Mouse (Mus musculus): ENCODE data around the gene Tnnt1.

Tnnt1 gene

DNA sequence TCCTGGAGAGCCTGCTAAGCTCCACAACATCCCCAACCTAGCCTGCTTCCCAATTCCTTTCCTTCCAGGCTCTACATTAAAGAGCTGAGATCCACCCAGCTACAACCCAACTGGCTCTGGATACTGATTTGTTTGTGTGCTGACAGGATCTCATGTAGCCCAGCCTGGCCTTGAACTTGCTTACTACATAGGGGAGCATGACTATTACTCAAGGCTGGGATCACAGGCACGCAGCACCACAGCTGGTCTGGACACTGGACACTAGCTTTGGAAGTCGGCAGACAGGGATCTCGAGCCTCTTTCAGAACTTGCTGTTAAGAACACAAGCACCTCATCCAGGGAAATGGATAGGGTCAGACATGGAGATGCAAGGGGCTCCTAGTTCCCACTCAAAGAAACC is 19.7 kb downstream of the Tnnt1 start:
- no peak for DNase-seq

DNA sequence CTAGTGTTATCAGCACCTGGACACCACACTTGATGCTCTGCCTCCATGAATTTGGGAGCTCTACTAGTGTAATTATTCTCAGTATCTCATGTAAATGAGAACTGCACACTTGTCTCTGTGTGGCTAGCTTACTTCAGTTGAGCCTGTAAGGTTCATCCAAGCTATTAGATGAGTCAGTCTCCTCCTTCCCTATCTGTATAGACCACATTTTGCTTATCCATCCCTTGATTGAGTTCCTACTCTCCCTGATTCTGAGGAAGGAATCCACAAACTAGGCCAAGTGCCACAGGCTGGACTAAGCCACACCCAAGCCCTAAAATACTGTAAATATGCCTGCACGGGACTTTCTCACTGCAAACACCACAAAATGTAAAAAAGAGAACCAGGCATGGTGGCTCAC is 22.2 kb downstream of the Tnnt1 start:
- DNase-seq: no peak

DNA sequence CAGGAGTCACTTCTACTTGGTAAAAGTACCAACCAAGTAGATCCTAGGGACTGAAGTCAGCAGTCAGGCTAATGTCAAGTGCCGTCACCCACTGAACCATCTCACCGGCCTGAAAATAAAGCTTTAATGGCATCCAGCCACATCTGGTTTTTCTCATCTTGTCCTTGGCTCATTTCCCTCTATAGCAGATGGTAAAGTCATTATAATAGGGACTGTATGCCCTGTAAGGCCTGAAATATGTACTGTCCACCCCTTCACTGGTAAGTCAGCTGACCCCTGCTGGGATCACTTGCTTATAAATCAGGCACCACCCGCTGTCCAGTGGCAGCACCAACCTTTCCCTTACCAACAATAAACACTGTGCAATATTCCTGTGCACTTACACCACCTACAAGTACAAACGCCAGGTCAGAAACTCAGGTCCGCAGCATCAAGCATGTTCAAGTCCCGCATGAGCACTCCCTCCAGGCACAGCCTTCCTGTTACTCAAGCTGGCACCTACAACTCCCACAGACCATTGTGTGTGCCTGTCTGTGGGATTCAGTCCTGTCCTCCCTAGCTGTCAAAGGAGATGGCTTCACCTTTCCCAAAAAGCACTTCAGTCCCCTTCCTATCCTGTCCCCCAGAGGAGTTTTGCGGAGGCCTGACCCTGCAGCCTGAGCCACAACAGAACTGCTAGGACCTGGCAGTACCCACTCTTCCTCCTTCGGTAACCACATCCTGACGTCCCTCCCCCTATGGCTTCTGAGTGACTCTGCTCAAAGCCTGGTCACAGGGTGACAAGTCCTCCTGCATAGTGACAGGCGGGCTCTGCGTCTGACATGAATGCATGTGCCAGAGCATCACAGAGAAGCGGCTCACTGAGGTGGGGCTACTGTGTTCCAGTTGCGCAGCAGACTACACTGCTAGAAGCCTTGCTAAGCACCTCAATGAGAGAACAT is 23.6 kb downstream of the Tnnt1 start:
- DNase-seq: no peak

DNA sequence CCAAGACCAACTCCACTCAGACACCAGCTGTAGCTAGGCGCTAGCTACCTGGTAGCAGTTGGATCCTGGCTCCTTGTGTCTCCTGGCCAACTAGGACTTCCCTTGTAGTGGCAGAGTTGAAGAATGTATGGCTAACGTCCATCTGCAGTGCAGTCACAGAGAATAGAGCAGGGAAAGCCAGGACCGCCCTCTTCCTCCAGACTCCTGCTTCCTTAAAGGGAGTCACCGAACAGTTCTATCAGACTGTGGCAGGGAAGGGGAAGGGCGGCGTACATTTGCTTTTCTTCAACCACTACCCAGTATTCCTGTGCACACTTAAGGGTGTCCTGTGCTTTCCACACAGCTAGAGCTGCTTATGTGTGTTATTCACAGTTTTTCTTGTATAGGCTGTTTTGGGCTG is 24.9 kb downstream of the Tnnt1 start:
- peak; percentile 51 to 57 for DNase-seq

DNA sequence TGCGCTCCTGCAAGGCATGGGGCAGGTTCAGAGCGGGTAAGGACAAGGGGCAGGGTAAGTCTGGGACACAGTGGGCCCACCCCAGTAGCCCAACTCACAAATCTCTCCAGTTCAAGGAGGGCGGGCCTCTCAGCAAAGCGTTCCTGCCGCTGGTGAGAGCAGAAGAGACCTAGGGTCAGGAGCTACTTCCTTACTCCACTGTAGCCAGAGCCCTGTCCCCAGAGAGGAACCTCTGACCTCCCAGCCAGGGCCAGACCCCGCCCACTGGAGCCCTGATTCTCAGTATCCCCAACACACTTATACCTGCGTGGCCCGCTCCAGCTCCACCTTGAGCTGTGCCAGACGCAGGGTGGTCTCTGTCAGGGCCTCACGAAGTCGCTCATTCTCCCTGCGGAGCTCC is 33.9 kb downstream of the Tnnt1 start:
- no peak for DNase-seq

DNA sequence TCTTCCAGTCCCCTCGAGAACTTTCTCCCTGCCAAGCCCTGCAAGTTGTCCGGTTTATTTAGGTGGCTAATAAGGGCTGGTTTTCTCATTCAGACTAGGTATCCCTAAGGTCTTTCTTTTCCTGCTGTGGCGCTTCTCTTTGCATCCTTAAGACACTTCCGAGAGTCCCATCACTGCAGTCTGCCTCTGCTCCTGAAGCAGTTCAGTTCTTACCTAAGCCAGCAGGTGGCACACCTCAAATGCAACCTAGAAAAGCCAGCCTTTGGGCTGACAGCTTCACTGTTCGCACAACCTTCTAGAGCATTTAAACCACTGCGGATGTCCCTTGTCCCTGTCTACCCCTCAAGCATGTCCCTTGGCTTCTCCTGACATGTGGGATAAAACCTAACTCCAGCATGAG is 36.5 kb downstream of the Tnnt1 start:
- DNase-seq: peak in 1 of 2 experiments; percentile 63

DNA sequence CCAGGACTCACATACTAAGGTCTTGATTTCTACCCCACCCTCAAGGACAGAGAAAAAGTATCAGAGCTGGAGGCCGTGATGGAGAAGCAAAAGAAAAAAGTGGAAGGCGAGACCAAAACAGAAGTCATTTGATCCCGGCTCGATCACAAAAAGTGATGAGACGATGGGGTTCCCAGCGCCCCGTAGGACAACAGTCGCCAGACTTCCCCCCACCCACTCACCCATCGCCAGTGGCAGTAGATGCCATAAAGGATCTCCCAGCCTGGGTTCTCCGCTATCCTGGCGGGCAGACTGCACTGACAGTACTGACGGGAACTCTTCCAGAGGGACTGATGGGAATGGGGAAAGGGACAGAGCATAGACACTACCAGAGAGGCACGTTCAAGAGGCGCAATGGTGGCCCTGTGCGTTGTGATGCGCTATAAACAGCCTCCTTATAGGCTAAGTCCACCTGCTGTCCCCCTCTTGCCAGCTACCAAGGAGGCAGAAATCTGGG is 37.3 kb downstream of the Tnnt1 start:
- DNase-seq: no peak

DNA sequence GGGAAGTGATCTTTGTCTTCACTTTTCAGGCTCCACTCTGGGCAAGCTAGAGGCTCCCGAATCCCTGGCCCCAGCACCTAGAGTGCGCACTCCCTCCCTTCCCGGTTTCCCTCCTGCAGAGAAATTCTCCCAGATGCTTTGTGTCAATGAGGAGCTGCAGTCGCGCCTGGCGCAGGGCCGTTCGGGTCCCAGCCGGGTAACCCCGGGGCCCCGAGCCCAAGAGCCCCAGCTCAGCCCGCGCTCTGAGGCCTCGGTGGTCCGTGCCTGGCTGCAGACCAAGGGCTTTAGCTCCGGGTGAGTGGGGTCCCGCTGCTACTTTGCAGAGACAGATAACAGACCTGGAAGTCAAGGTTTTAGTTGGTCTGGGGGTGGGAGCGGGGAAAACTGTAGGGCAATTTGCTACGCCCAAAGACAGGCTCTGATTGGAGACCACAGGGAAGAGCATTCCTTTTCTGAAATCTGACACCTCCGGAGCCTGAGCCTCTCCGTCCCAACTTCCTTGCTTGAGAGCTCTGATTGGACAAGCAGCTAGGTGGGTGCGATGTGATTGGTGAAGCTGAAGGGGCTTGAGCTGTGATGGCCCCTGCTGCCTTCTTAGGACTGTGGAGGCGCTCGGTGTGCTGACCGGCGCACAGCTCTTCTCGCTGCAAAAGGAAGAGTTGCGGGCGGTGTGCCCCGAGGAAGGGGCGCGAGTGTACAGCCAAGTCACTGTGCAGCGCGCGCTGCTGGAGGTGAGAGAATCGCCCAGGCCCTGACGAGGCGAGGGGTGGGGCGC is 38.0 kb downstream of the Tnnt1 start:
- DNase-seq: peak; percentile 83 to 91

DNA sequence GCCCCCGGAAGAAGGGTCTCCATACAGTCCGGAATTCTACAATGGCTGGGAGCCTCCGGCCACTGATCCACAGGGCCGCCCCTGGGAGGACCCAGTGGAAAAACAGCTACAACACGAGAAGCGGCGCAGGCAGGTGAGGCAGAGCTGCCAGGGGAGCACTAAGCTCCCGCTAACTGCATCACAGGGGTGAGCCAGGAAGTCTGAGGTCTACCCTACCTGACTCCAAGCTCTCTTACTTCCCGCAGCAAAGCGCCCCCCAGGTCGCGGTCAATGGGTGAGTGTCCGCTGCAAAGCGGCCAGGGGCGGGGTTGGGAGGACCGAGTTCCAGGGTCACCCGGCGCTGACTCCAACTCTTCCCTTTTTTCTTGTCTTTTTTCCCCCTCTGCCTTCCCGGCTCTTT is 42.2 kb downstream of the Tnnt1 start:
- no peak for DNase-seq

DNA sequence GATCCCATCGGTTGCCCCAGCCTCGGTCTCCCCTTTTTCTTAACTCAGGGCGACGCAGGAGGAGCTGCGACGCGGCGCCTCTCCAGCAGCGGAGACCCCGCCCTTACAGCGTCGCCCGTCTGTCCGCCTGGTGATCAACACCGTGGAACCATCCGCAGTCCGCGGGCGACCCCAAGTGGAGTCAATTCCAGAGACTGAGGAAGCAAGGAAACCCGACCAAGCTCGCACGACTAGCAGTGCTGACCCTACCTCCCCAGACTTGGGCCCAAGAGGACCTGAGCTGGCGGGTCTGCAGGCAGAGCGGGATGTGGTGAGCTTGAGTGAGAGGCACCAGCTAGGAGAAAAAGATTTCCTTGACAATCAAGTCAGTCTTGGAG is 45.0 kb downstream of the Tnnt1 start:
- DNase-seq: peak; percentile 87 to 89

DNA sequence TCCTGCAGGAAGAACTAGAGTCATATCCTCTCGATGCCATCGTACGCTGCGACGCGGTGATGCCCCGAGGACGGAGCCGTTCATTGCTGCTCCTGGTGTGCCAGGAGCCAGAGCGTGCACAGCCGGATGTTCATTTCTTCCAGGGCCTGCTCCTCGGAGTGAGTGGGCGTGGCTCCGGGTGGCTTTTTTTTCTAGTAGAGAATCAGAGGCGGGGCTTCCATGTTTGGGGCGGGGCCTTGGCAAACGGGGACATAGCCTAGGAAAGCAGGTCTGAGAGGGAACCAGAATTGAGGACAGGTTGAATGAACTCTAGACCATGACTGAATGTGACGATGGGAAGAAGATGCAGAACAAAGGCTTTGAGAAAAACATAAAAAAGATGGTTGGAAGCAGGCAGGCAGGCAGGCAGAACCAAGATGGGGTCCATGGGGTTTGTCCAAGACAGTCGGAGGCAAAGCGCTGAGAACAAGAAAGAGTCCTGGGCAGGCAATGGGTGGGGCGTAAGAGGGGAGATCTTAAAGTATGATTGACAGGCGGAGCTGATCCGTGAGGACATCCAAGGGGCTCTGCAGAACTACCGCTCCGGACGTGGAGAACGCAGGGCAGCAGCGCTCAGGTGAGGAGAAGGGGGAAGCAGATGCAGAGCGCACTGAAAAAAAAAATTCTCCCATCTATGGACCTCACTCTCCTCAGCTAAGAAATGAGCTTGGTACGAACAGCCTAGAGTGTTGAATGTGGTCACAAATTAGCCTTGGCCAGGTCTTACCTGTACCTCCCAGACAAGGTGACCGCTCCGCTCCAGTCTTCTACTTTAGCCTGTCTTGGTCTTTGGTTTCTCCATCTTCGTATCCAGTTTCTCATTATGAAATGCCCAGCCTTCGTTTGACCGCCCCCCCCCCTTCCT is 45.7 kb downstream of the Tnnt1 start:
- peak; percentile 80 to 84 for DNase-seq

DNA sequence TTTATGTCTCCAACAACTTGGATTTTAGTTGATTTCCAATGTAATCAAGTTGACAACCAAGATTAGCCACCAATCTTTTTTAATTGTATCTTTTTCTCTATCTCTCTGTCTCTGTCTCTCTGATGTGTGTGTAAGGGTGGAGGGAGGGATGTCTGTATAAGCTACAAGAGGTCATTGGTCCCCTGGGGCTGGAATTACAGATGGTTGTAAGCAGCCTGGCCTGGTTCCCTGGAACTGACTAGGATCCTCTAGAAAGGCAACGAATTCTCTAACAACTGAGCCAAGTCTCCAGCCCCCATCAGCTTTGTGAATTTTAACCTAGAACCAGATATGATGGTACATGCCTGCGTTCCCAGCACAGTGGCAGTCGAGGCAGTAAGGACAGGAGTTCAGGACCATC is 48.4 kb downstream of the Tnnt1 start:
- no peak for DNase-seq

DNA sequence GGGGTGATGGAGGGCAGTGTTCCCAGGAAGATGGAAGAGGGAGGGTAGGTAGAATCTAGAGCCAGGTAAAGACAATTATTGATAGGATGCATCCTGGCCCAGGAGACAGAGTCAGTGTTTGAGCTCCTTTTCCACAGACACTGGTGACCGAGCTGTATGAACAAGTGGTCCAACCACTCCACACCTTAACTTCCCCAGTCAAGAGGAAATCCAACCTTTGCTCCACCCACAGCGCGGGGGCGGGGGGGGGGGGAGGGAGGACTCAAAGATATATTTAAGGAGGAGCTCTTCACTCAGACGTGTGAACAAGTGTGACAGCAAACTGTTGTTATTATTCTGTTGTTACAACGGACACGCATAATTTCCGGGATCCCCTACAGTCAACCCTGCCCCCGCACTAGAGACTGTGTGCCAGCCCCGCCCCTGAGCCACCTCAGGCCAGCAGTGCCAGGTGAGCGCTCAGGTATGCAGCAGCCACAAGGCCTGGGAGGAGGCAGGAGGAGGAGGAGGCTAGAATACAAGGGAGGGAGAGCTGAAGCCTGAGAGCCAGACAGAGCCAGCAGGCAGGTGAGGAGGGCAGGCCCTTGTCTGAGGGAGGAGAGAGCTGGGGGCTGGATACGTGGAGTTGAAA is 51.9 kb downstream of the Tnnt1 start:
- DNase-seq: peak; percentile 79 to 91

DNA sequence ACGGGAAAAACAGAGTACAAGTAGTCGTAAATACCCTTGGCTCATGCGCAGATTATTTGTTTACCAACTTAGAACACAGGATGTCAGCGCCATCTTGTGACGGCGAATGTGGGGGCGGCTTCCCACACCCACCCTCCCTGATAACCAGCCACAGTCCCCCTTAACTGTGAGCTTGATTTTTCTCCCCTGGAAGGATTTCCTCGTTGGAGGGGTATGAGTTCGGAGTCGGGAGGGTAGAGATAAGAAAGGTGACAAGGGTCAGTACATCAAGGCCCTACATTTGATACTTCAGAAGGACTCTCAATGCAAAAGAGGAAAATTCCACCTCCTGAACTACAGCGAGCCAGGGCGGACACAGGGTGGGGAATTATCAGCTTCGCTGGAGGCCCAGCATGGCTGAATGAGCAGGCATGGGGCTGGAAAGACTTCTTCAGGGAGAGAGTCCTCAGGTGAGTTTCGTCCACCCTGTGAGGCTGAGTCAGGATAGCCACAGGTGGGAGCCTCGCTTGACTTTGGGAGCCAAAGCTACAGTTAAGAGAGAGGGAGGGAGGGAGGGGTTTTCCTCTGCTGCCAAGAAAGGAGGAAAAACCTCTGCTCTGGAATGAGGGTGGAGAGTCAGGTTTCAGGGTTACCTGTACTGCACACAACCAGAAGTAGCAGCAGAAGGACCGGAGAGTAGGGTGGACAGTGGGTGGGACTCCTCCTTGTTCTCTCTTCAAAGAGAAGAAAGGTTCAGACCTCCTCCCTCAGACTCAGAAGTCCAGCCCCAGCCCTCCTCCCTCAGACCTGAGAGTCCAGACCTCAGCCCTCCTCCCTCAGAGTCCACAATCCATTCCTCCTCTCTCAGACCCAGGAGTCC is 55.4 kb downstream of the Tnnt1 start, which contains the start of gene Eps8l1:
Eps8l1 (plus strand) TSS at position 99 of the 859 bp plus-strand sequence.
- peak in 1 of 2 experiments; percentile 69 for DNase-seq
